Mouse (Mus musculus) liver, embryonic 12.5 days (tissue): ENCODE measurements around the gene Foxn3. TPM values are rescaled to one million over a fixed set of nuclear protein-coding genes. Genes with fewer than 3 reads are reported as not detected.
"Not testable (repeated sequence)": the region's sequence is repeated elsewhere in the genome, so short reads cannot be mapped to it uniquely, and the experiment has no call there.

Source experiments
- ATAC-seq: fragments of 200-750 bp; cut with Nextera tagmentation; 2 replicates; pipeline ENCODE4 v1.8.0; 2017; ENCODE audit warnings: moderate number of reproducible peaks, mild to moderate bottlenecking, moderate library complexity
- H3K27ac ChIP-seq: fragments of 300-500 bp; sonication (generic); 2 replicates; pipeline ENCODE4 v1.5.1; 2016; ENCODE audit warnings: mild to moderate bottlenecking
- H3K27me3 ChIP-seq: fragments of 300-500 bp; sonication (generic); replicated peaks from 2 replicates; pipeline ENCODE4 v1.6.1; 2016; ENCODE audit warnings: mild to moderate bottlenecking, moderate library complexity
- H3K36me3 ChIP-seq: fragments of 300-500 bp; sonication (generic); 2 replicates; pipeline ENCODE4 v1.6.1; 2016; ENCODE audit warnings: mild to moderate bottlenecking, moderate library complexity
- H3K4me1 ChIP-seq: fragments of 300-500 bp; sonication (generic); 2 replicates; pipeline ENCODE4 v1.6.1; 2016
- H3K4me2 ChIP-seq: fragments of 300-500 bp; sonication (generic); 2 replicates; pipeline ENCODE4 v1.6.1; 2016; ENCODE audit warnings: mild to moderate bottlenecking, moderate library complexity
- H3K4me3 ChIP-seq: fragments of 300-500 bp; sonication (generic); 2 replicates; pipeline ENCODE4 v1.5.1; 2016; ENCODE audit warnings: mild to moderate bottlenecking, moderate library complexity
- H3K9ac ChIP-seq: fragments of 300-500 bp; sonication (generic); 2 replicates; pipeline ENCODE4 v1.6.1; 2016; ENCODE audit warnings: mild to moderate bottlenecking, moderate library complexity
- H3K9me3 ChIP-seq: fragments of 300-500 bp; sonication (generic); replicated peaks from 2 replicates; pipeline ENCODE4 v1.6.1; 2016; ENCODE audit warnings: mild to moderate bottlenecking, moderate library complexity
- WGBS: fragments of 180-500 bp; shearing (Covaris S2); methylation state at CpG from one replicate; pipeline ENCODE4 v1.1.7; 2016; ENCODE audit not compliant: insufficient replicate concordance; 5-methylcytosine and 5-hydroxymethylcytosine counted together
- polyA plus RNA-seq: library from polyadenylated mRNA; unstranded; fragments of >200 nt; fragmentation: Nextera tagmentation; extraction: Ambion mirVana; gene quantifications from 2 replicates; pipeline ENCODE4 v1.2.1, GENCODE M21; 2016

The Foxn3 gene
- polyA plus RNA-seq, 1 experiment from 2014 or later = 25.8 TPM

DNA sequence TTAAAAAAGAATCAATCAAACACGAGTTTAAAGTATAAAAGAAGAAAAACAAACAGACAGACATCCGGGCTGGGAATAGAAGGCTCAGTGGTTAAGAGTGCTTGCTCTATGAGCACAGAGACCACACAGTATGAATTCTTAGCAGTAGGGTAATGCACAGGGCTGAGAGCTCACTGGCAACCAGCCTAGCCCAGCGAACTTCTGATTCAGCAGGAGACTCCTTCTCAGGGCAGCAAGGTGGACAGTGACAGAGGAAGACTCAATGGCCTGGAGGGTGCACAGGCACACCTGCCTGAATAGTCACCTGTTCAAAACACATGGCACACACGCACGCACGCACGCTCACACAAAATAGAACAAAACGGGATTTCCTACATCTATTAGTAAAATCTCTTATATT lies 353.6 kb downstream of the Foxn3 start:
- no peak overlapping the region for H3K9ac ChIP-seq
- H3K9me3 ChIP-seq = no peaks in the 10 kb centered on the region
- no peak overlapping the region for H3K4me2 ChIP-seq
- WGBS = 68% methylated on average over 8 of the region's 8 CpGs
- peaks cover 7% of the 10 kb centered on the region for H3K36me3 ChIP-seq
- no peaks in the 10 kb centered on the region for H3K4me1 ChIP-seq
- H3K27me3 ChIP-seq = no peaks in the 10 kb centered on the region
- no peak overlapping the region for H3K27ac ChIP-seq
- ATAC-seq = no peak
- H3K4me3 ChIP-seq = no peak overlapping the region

DNA sequence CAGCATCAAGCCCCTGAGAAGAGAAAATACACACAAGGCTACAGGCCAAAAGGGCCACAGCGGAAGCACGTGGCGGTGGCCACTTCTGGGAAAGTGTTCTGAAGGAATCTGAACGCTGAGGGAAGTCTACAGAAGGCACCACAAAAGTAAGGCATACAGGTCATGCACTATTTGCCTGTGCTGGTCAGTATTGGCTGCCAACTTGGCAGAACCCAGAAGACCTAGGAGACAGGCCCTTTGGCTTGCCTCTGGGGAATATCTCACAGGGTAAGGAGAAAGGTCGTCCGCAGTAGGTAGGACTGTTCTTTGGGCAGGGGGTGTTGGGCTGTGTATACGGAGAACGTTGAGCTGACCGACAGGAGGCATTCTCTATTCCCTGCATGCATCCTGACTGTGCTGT lies 355.1 kb downstream of the Foxn3 start:
- no peaks in the 10 kb centered on the region for H3K27me3 ChIP-seq
- H3K4me1 ChIP-seq = no peaks in the 10 kb centered on the region
- no peak overlapping the region for H3K9ac ChIP-seq
- no peak overlapping the region for H3K27ac ChIP-seq
- no peak for ATAC-seq
- no peaks in the 10 kb centered on the region for H3K9me3 ChIP-seq
- H3K4me2 ChIP-seq = no peak overlapping the region
- peaks cover 7% of the 10 kb centered on the region for H3K36me3 ChIP-seq
- H3K4me3 ChIP-seq = no peak overlapping the region
- WGBS = 75% methylated on average over 9 of the region's 9 CpGs

DNA sequence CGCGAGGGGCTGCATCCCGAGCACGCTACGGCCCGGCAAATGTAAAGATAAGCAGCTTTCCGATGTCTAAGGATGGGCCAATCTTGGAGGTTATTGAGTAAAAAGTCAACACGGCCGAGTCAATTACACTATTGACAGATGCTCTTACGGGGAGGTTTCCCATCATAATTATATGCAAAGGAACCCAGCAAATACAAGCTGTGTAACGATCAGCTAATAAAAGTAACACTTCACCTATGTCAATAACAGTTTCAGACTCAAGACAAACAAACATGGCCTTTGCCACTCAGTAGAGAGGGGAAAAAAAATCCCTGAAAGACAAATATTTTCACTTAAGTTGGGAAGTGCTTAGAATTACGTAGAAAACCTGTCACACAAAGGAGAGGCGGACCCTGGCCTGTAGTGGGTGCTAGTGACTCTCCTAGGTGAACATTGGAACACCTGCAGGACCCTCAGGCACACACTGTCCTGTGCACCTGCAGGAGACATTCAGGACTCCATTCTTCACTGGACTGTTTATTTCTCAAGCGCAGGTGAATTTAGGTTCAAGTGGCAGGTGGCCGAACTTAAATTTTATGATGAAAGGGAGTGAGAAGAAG lies 356.3 kb downstream of the Foxn3 start:
- no peak overlapping the region for H3K27ac ChIP-seq
- H3K36me3 ChIP-seq = peaks cover 3% of the 10 kb centered on the region; the same call in 1 of the 2 replicates
- H3K4me2 ChIP-seq = no peak overlapping the region
- no peaks in the 10 kb centered on the region for H3K4me1 ChIP-seq
- 0 out of 2 replicates have a peak, but pooled peaks have one; percentile 24 for ATAC-seq
- no peak overlapping the region for H3K4me3 ChIP-seq
- WGBS = 80% methylated on average over 15 of the region's 15 CpGs
- H3K9ac ChIP-seq = no peak overlapping the region
- H3K9me3 ChIP-seq = no peaks in the 10 kb centered on the region
- H3K27me3 ChIP-seq = no peaks in the 10 kb centered on the region

DNA sequence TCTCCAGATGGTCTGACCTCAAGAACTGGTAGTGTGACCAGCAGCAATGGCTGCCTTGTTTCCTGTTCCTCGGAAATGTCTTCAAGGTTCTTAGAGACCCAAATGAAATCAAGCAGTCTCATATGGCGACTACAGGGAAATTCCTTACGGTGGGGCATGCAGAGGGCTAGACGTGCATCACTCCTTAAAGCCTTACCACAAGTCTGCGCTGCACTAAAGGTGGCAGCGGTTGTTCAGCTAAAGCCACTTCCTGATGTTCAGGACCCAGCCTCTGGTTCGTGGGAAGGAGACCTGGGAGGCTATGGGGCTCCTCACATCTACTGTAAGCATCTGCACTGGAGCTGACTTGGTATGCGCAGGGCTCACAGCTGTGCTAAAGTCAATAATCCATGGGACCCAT lies 357.6 kb downstream of the Foxn3 start:
- Histone ChIP-seq H3K4me3 (no peak overlapping the region), H3K27me3 (no peaks in the 10 kb centered on the region), H3K27ac (no peak overlapping the region), H3K36me3 (peaks cover 3% of the 10 kb centered on the region; the same call in 1 of the 2 replicates), H3K9me3 (no peaks in the 10 kb centered on the region), H3K9ac (no peak overlapping the region), H3K4me1 (no peaks in the 10 kb centered on the region), H3K4me2 (no peak overlapping the region)
- 68% methylated on average over 8 of the region's 8 CpGs for WGBS
- no peak for ATAC-seq

DNA sequence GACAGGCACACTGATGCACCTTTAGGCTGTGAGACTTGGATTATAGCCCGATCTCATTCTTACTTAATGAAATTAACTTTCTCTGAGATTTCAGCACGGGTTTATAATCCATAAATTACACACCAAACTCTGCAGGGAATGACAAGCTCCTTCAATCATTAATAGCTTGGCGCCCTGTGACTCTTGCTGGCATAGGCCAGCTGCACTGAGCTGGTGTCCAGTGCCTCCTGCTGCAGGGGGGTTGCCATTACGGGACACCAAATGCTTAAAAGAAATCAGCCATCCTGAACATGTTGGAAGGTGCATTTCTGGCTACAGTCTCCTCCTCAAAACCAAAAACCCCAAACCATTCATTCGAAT lies 364.3 kb downstream of the Foxn3 start:
- Histone ChIP-seq H3K4me1 (no peaks in the 10 kb centered on the region), H3K27me3 (no peaks in the 10 kb centered on the region), H3K27ac (no peak overlapping the region), H3K9ac (no peak overlapping the region), H3K4me2 (no peak overlapping the region), H3K36me3 (peaks cover 17% of the 10 kb centered on the region), H3K4me3 (no peak overlapping the region), H3K9me3 (no peaks in the 10 kb centered on the region)
- no peak for ATAC-seq
- 75% methylated on average over 5 of the region's 5 CpGs for WGBS

DNA sequence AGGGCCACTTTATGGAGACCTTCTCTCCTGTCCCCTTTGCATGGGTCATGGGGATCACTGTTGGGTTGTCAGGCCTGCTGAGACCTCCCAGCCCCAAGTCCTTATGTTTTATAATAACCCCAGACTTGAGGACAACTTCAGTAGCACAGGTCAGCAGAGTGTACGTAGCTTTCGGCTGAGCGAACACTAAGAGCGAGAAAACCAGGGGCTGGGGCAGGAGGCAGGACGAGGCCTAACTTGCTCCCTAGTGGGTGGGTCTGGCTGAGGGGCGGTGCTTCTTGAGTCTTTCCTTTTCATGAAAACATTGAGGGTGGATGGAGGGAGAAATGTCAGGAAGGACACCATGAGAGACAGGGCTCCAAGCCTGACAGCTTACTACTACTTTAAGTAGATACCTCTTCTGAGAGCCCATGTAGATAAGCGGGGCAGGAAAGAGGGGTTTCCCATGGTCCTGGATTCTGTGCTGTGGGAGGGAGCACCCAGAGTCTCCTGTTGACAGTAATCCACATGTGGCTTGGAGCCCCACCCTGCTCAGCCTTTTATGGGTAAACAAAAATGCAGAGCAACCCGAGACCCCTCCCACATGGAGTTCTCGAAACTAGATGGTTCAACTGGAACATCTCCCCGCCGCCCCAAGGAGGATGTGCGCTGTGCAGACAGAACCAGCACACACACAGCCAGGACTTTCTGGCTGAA lies 364.8 kb downstream of the Foxn3 start:
- Histone ChIP-seq H3K4me2 (no peak overlapping the region), H3K9ac (no peak overlapping the region), H3K36me3 (peaks cover 17% of the 10 kb centered on the region), H3K4me1 (no peaks in the 10 kb centered on the region), H3K27me3 (no peaks in the 10 kb centered on the region), H3K9me3 (no peaks in the 10 kb centered on the region), H3K4me3 (no peak overlapping the region), H3K27ac (no peak overlapping the region)
- ATAC-seq = no peak
- 80% methylated on average over 12 of the region's 12 CpGs for WGBS

DNA sequence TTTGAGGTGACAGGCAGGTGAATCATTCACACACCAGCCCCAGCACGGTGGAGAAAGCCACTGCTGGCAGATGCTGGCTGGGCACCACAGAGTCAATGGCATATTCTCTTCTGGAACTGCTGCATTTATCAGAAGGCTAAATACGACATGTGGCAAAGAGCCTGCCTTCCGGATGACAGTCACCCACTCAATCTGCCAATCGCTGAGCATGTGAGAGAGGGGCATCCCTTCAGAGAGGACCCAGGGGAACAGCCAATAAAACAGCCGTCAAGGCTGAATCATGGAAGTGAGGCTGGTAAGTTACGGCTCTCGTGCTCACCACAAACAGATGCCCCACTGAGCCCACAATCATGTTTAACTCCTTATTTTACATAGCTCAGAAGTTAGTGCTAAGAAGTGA lies 366.4 kb downstream of the Foxn3 start:
- no peak for ATAC-seq
- Histone ChIP-seq H3K9me3 (no peaks in the 10 kb centered on the region), H3K27me3 (no peaks in the 10 kb centered on the region), H3K4me1 (no peaks in the 10 kb centered on the region), H3K9ac (no peak overlapping the region), H3K36me3 (peaks cover 17% of the 10 kb centered on the region), H3K27ac (no peak overlapping the region), H3K4me3 (no peak overlapping the region), H3K4me2 (no peak overlapping the region)
- WGBS = 77% methylated on average over 7 of the region's 7 CpGs

DNA sequence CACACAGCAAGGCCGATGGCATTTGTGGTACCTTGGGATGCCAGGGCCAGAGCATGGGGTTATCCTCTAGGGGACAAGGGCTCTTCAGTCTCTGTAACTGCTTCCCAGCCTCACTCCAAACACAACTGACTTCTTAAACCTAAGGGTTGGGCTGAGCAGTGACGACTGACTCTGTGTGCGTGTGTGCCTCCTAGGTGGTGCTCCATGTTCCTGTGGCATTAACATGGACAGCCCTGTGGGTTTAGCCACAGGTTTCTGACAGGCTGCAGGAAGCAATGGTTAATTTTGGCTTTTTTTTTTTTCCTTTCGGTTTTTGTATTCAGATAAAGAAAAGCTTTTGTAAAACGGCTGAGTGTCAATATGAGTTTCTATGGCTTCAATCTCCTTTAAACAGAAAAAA lies 367.7 kb downstream of the Foxn3 start:
- Histone ChIP-seq H3K9ac (no peak overlapping the region), H3K4me2 (no peak overlapping the region), H3K36me3 (peaks cover 17% of the 10 kb centered on the region), H3K9me3 (no peaks in the 10 kb centered on the region), H3K27ac (no peak overlapping the region), H3K4me1 (no peaks in the 10 kb centered on the region), H3K4me3 (no peak overlapping the region), H3K27me3 (no peaks in the 10 kb centered on the region)
- whole genome bisulfite sequencing = 79% methylated on average over 5 of the region's 5 CpGs
- ATAC-seq = no peak

DNA sequence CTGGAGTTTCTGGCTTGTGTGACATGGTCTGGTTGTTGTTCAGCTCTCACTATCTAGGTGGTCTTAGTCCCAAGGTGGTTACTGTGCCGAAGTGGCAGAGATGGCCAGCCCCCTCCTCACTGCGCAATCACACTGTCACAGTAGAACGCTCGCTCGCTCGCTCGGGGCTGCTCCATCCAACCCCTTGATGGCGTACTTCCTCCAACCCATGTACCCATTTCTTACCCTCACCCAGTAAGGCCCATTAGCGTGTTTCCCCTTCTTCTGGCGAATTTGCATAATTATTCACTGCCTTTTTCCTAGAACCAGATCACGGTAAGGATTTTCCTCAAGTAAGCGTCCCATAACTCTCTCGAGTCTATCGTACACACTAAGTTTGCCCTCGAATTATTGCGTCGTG lies 369.3 kb downstream of the Foxn3 start:
- H3K4me2 ChIP-seq, H3K4me3 ChIP-seq, H3K9me3 ChIP-seq, ATAC-seq, H3K27ac ChIP-seq, H3K27me3 ChIP-seq, H3K4me1 ChIP-seq, H3K9ac ChIP-seq: not testable (repeated sequence)
- 83% methylated on average over 17 of the region's 17 CpGs for WGBS
- peaks cover 17% of the 10 kb centered on the region for H3K36me3 ChIP-seq

DNA sequence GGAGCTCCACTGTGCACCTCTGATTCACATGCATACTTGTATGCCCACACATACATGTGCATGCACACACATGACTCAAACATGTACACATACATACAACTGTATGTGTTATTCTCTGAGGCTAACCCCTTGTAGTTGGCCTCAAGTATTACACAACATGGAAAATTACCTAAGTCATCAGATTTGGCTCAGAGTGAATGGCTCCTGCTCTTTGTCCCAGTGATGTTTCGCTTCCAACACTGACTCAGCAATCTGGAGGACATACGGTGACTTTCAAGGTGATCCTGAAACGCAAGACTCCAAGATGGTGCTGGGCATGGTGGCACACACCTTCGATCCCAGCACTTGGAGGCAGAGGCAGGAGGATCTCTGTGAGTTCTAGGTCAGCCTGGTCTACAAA lies 375.7 kb downstream of the Foxn3 start:
- Histone ChIP-seq H3K9me3 (no peaks in the 10 kb centered on the region), H3K27ac (no peak overlapping the region), H3K36me3 (no peaks in the 10 kb centered on the region), H3K4me2 (no peak overlapping the region), H3K4me1 (no peaks in the 10 kb centered on the region), H3K4me3 (no peak overlapping the region), H3K27me3 (no peaks in the 10 kb centered on the region), H3K9ac (no peak overlapping the region)
- WGBS = 73% methylated on average over 4 of the region's 4 CpGs
- ATAC-seq = no peak

DNA sequence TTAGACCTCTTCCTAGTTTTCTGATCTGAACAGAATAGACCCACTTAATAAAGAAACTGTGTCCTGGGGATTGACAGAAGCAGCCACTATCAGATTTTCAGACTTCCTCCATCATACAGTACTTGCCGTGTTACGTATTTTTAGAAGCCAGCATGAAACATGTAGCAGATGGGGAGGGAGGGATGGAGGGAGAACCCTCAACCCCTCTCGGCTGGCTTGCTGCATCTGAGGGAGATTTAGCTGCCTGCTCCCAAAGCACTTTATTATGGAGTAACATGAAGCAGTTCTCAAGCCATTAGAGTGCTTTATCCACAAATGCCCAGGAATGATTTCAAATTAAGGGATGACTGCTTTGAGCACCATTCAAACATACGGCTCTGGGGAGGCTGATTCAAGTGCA lies 377.1 kb downstream of the Foxn3 start:
- Histone ChIP-seq H3K27me3 (no peaks in the 10 kb centered on the region), H3K36me3 (no peaks in the 10 kb centered on the region), H3K4me2 (no peak overlapping the region), H3K9ac (no peak overlapping the region), H3K4me1 (no peaks in the 10 kb centered on the region), H3K9me3 (no peaks in the 10 kb centered on the region), H3K4me3 (no peak overlapping the region), H3K27ac (no peak overlapping the region)
- WGBS = 54% methylated on average over 4 of the region's 4 CpGs
- no peak for ATAC-seq

DNA sequence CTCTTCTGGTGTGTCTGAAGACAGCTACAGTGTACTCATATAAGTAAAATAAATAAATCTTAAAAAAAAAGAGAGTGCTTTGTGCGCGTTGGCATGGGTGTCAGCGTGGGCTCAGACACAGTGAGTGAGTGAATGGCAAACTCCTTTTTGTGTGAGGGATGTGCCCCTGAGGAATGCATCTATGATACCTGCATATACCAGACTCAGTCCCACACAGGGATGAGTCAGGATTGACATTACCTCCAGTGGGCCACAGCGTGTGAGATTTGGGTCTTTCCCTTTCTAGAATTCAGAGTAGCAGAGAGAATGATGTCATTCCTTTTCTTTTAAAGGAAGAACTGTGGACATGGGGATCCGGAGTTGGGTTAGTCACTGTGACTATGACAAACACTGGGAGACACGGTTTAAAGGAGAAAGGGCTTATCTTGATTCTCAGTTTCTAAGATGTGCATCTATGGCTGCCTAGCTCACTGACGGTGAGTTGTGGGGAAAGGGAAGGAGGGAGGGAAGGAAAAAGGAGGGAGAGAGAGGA lies 380.1 kb downstream of the Foxn3 start:
- H3K4me3 ChIP-seq = no peak overlapping the region
- H3K4me1 ChIP-seq = no peaks in the 10 kb centered on the region
- H3K27me3 ChIP-seq = no peaks in the 10 kb centered on the region
- no peak for ATAC-seq
- H3K9me3 ChIP-seq = no peaks in the 10 kb centered on the region
- no peaks in the 10 kb centered on the region for H3K36me3 ChIP-seq
- H3K9ac ChIP-seq = no peak overlapping the region
- H3K27ac ChIP-seq = no peak overlapping the region
- no peak overlapping the region for H3K4me2 ChIP-seq
- WGBS = 68% methylated on average over 7 of the region's 7 CpGs
